Mouse (Mus musculus) megakaryocyte, adult 5-6 weeks (primary cell): ENCODE results near the gene Smim12. TPM values are rescaled to one million over a fixed set of nuclear protein-coding genes. Genes with fewer than 3 reads are reported as not detected.

Source experiments
- ATAC-seq: 2 replicates; pipeline ENCODE4 v1.8.0; 2016; ENCODE audit warnings: mild to moderate bottlenecking, inconsistent platforms; ENCODE audit not compliant: poor library complexity, severe bottlenecking
- total RNA-seq, 2 experiments: library from RNA; stranded (forward) in 1 of 2; stranded (reverse) in 1 of 2; fragments of 153-499, 151-499 nt in 1 of 2; fragments of 221-1000, 200-1000 nt in 1 of 2; gene quantifications; 2 replicates each; pipeline versions ENCODE4 v1.2.3 to v1.2.4; 2015 to 2017

Gene Smim12
- 33.9 and 37.3 TPM in 2 replicates for total RNA-seq (2015)
- 33.7 and 39.3 TPM in 2 replicates for total RNA-seq (2017)

- peak; percentile 93 for ATAC-seq
Measured at GRCm38 (mm10) chr4:127243552-127243951, at the start of gene Smim12. Smim12 (plus strand) TSS chr4:127243784.

- ATAC-seq = no peak
Measured at GRCm38 (mm10) chr4:127194477-127195269, 48.9 kb upstream of the Smim12 start.

- no peak for ATAC-seq
Measured at GRCm38 (mm10) chr4:127198609-127199008, 45.0 kb upstream of the Smim12 start.

GRCm38 (mm10) chr4:127199406-127199805 is 44.2 kb upstream of the Smim12 start:
- ATAC-seq = no peak

- ATAC-seq = no peak
Measured at GRCm38 (mm10) chr4:127200164-127200722, 43.3 kb upstream of the Smim12 start.

- ATAC-seq = no peak
Measured at GRCm38 (mm10) chr4:127200769-127201617, 42.6 kb upstream of the Smim12 start.

GRCm38 (mm10) chr4:127203081-127203480 is 40.5 kb upstream of the Smim12 start:
- no peak for ATAC-seq

- ATAC-seq = no peak
Measured at GRCm38 (mm10) chr4:127211318-127211717, 32.3 kb upstream of the Smim12 start.

GRCm38 (mm10) chr4:127214510-127214909 is 29.1 kb upstream of the Smim12 start:
- ATAC-seq = no peak

- ATAC-seq = no peak
Measured at GRCm38 (mm10) chr4:127215103-127215502, 28.5 kb upstream of the Smim12 start.

- no peak for ATAC-seq
Measured at GRCm38 (mm10) chr4:127215799-127216198, 27.8 kb upstream of the Smim12 start.

- ATAC-seq = no peak
Measured at GRCm38 (mm10) chr4:127216251-127216651, 27.3 kb upstream of the Smim12 start.

- ATAC-seq = no peak
Measured at GRCm38 (mm10) chr4:127217048-127217447, 26.5 kb upstream of the Smim12 start.

- no peak for ATAC-seq
Measured at GRCm38 (mm10) chr4:127223291-127223690, 20.3 kb upstream of the Smim12 start.

GRCm38 (mm10) chr4:127223755-127224154 is 19.8 kb upstream of the Smim12 start:
- ATAC-seq = no peak

GRCm38 (mm10) chr4:127224444-127225100 is 19.0 kb upstream of the Smim12 start:
- no peak for ATAC-seq

GRCm38 (mm10) chr4:127226067-127226466 is 17.5 kb upstream of the Smim12 start:
- ATAC-seq = no peak

- ATAC-seq = no peak
Measured at GRCm38 (mm10) chr4:127227051-127227673, 16.4 kb upstream of the Smim12 start.

GRCm38 (mm10) chr4:127232028-127232427 is 11.6 kb upstream of the Smim12 start:
- no peak for ATAC-seq

GRCm38 (mm10) chr4:127232551-127232950 is 11.0 kb upstream of the Smim12 start:
- ATAC-seq = no peak
